Mouse (Mus musculus) urinary bladder, postnatal 36 days (tissue): ENCODE data around the gene Prkn.

ENCODE experiments used
- DNase-seq, 2 experiments: peaks; one replicate each; pipeline ENCODE4 v3.0.0; 2022; ENCODE audit warnings: low spot score in 2 of 2, mixed read lengths in 1 of 2

The Prkn gene

GRCm38 (mm10) chr17:11270179-11270578 is 430.0 kb downstream of the Prkn start:
- no peak for DNase-seq

- DNase-seq, result no peak
Observed at GRCm38 (mm10) chr17:11271876-11272275, 431.7 kb downstream of the Prkn start.

GRCm38 (mm10) chr17:11284246-11284645 is 444.1 kb downstream of the Prkn start:
- no peak for DNase-seq

GRCm38 (mm10) chr17:11290183-11290582 is 450.0 kb downstream of the Prkn start:
- no peak for DNase-seq

- DNase-seq, result no peak
Observed at GRCm38 (mm10) chr17:11303116-11303515, 462.9 kb downstream of the Prkn start.

GRCm38 (mm10) chr17:11309843-11310242 is 469.7 kb downstream of the Prkn start:
- no peak for DNase-seq

- no peak for DNase-seq
Observed at GRCm38 (mm10) chr17:11314163-11314562, 474.0 kb downstream of the Prkn start.

- no peak for DNase-seq
Observed at GRCm38 (mm10) chr17:11315675-11316074, 475.5 kb downstream of the Prkn start.

- DNase-seq, result no peak
Observed at GRCm38 (mm10) chr17:11318946-11319345, 478.8 kb downstream of the Prkn start.

GRCm38 (mm10) chr17:11319666-11320360 is 479.6 kb downstream of the Prkn start:
- DNase-seq, result no peak

- DNase-seq, result no peak
Observed at GRCm38 (mm10) chr17:11332081-11332480, 491.9 kb downstream of the Prkn start.

GRCm38 (mm10) chr17:11333741-11334140 is 493.6 kb downstream of the Prkn start:
- no peak for DNase-seq

GRCm38 (mm10) chr17:11336156-11336555 is 496.0 kb downstream of the Prkn start:
- DNase-seq, result no peak

GRCm38 (mm10) chr17:11340368-11340767 is 500.2 kb downstream of the Prkn start:
- no peak for DNase-seq

- DNase-seq, result no peak
Observed at GRCm38 (mm10) chr17:11346310-11346709, 506.1 kb downstream of the Prkn start.

GRCm38 (mm10) chr17:11352778-11353552 is 512.8 kb downstream of the Prkn start:
- DNase-seq, result peak in 1 of 2 experiments; percentile 36

- no peak for DNase-seq
Observed at GRCm38 (mm10) chr17:11353553-11353945, 513.4 kb downstream of the Prkn start.

- DNase-seq, result no peak
Observed at GRCm38 (mm10) chr17:11354348-11354747, 514.2 kb downstream of the Prkn start.

GRCm38 (mm10) chr17:11375461-11375860 is 535.3 kb downstream of the Prkn start:
- no peak for DNase-seq

- no peak for DNase-seq
Observed at GRCm38 (mm10) chr17:11383364-11383962, 543.3 kb downstream of the Prkn start.

- DNase-seq, result no peak
Observed at GRCm38 (mm10) chr17:11385246-11385645, 545.1 kb downstream of the Prkn start.

GRCm38 (mm10) chr17:11392622-11393294 is 552.6 kb downstream of the Prkn start:
- DNase-seq, result no peak
